15 mouse cellular contexts compared by ENCODE assay signal in genomic region chr2:68377251-68377681, GRCm38 (mm10).
DNase-seq lines count a peak whose midpoint lies in the region; ATAC-seq and TF ChIP-seq lines count a peak whose summit lies in the region.
"Had no signal": no experiment of that assay in that cellular context is flagged by ENCODE, and none has a peak within 500 bp of the region (broad histone marks: within the 10 kb centered on the region; RNA-seq: fewer than 3 reads in every experiment).

No protein-coding gene starts in this region.

- peak; percentile 23 to 38 for DNase-seq in heart, adult 2 months
- DNase-seq in heart, adult 8-10 months (ENCODE audit: low spot score) = no peak
- peak; percentile 55 to 58 for DNase-seq in heart, postnatal 10 days
- peak; percentile 64 for DNase-seq in kidney, postnatal 14 days
- DNase-seq in cerebellum, adult 8-10 months = no peak
- DNase-seq in layer of hippocampus, adult 2 months (ENCODE audit: low spot score in 2 of 2) = no peak
- no peak for DNase-seq in frontal cortex, postnatal 14 days (ENCODE audit: low spot score in 2 of 2)
- DNase-seq: right cerebral cortex, adult 18-20 months; thymus, adult 18-20 months had no signal

- H3K27me3 ChIP-seq in heart, adult 2 months (ENCODE audit: control insufficient read depth, insufficient read depth, low read length) = no peaks in the 10 kb centered on the region
- H3K27me3 ChIP-seq in heart, embryonic 11.5 days (ENCODE audit: control insufficient read depth, insufficient read depth, low read length) = no peaks in the 10 kb centered on the region
- H3K27me3 ChIP-seq: limb, embryonic 15.5 days; neural tube, embryonic 12.5 days had no signal

- ATAC-seq in heart, embryonic 11.5 days (replicated peaks; ENCODE audit: insufficient number of reproducible peaks, low FRiP score, low TSS enrichment) = no peak

- H3K27ac ChIP-seq in heart, adult 2 months = peak overlapping the region; percentile 72
- peak overlapping the region; percentile 86 for H3K27ac ChIP-seq in heart, embryonic 11.5 days (ENCODE audit: low read depth, low read length)
- no peak overlapping the region for H3K27ac ChIP-seq in layer of hippocampus, adult 2 months
- H3K27ac ChIP-seq: embryonic facial prominence, embryonic 10.5 days; limb, embryonic 15.5 days; macrophage; neural tube, embryonic 12.5 days had no signal

- intact Hi-C loops in heart, adult 2 months (cut with DNase I) = loop anchor here (5.0 kb wide), 1 partner anchor 40 kb away; no protein-coding TSS in a partner anchor
- intact Hi-C loops in heart, postnatal 10 days (cut with DNase I) = loop anchor here (2.0 to 5.0 kb wide), 2 partner anchors 40 to 55 kb away; no protein-coding TSS in a partner anchor

- no peak for TF ChIP-seq EP300 in heart, adult 2 months (IDR thresholded peaks at IDR 0.05; ENCODE audit: insufficient read depth, low read depth, low read length)

- 34% methylated on average over 6 of the region's 6 CpGs for WGBS in heart, adult 2 months
- WGBS in heart, embryonic 11.5 days (ENCODE audit: insufficient replicate concordance) = 57% methylated on average over 6 of the region's 6 CpGs

- no peak for TF ChIP-seq CTCF in heart, adult 2 months (IDR thresholded peaks at IDR 0.05)
- TF ChIP-seq CTCF in layer of hippocampus, adult 2 months (conservative IDR thresholded peaks at IDR 0.05) = no peak

- H3K9ac ChIP-seq in heart, adult 2 months (ENCODE audit: low read depth, low read length) = peak overlapping the region; percentile 35; the same call in 1 of the 2 replicates
- 0 out of 2 replicates have a peak overlapping the region, but pooled peaks have one; percentile 29 for H3K9ac ChIP-seq in heart, embryonic 11.5 days (ENCODE audit: low read depth, low read length)
- H3K9ac ChIP-seq: limb, embryonic 15.5 days; neural tube, embryonic 12.5 days had no signal

- H3K79me2 ChIP-seq in heart, adult 2 months (replicated peaks; ENCODE audit: control insufficient read depth, insufficient read depth, low read length) = no peaks in the 10 kb centered on the region

- peak overlapping the region; percentile 18 for H3K4me3 ChIP-seq in heart, adult 2 months
- H3K4me3 ChIP-seq in heart, embryonic 11.5 days (ENCODE audit: low read depth, low read length) = no peak overlapping the region
- H3K4me3 ChIP-seq in layer of hippocampus, adult 2 months = no peak overlapping the region
- H3K4me3 ChIP-seq: embryonic facial prominence, embryonic 10.5 days; limb, embryonic 15.5 days; neural tube, embryonic 12.5 days had no signal

- H3K36me3 ChIP-seq in heart, adult 2 months (ENCODE audit: control insufficient read depth, insufficient read depth, low read length) = no peaks in the 10 kb centered on the region; the same call in 1 of the 2 replicates
- no peaks in the 10 kb centered on the region for H3K36me3 ChIP-seq in heart, embryonic 11.5 days (ENCODE audit: control insufficient read depth, insufficient read depth, low read length)
- H3K36me3 ChIP-seq: G1E; limb, embryonic 15.5 days; neural tube, embryonic 12.5 days had no signal

- H3K4me1 ChIP-seq in heart, adult 2 months (ENCODE audit: control insufficient read depth, insufficient read depth, low read length) = peaks cover 20% of the 10 kb centered on the region
- peaks cover 76% of the 10 kb centered on the region for H3K4me1 ChIP-seq in heart, embryonic 11.5 days (ENCODE audit: control insufficient read depth, insufficient read depth, low read length)

- H3K9me3 ChIP-seq in heart, embryonic 11.5 days (replicated peaks; ENCODE audit: control insufficient read depth, low read length) = no peaks in the 10 kb centered on the region
- H3K9me3 ChIP-seq: embryonic facial prominence, embryonic 10.5 days; limb, embryonic 15.5 days; neural tube, embryonic 12.5 days had no signal

- no peak for TF ChIP-seq POLR2A in heart, adult 2 months (IDR thresholded peaks at IDR 0.05; ENCODE audit: insufficient read depth, low read depth, low read length)

- no peak overlapping the region for H3K4me2 ChIP-seq in heart, embryonic 11.5 days
- H3K4me2 ChIP-seq: limb, embryonic 15.5 days; neural tube, embryonic 12.5 days had no signal

Comparison
In these comparisons a context has a peak if more than half of its experiments do, and no peak if none do; other contexts are left out.
1. DNase-seq: peak in heart, adult 2 months (2 of 2), heart, postnatal 10 days (2 of 2) and kidney, postnatal 14 days (single experiment); none in heart, adult 8-10 months (single experiment), cerebellum, adult 8-10 months (single experiment), layer of hippocampus, adult 2 months (0 of 2) and frontal cortex, postnatal 14 days (0 of 2).